Mouse (Mus musculus): ENCODE measurements around the gene Zfp292. TPM values are rescaled to one million over a fixed set of nuclear protein-coding genes. Genes with fewer than 3 reads are reported as not detected.
"Not testable (repeated sequence)": the region's sequence is repeated elsewhere in the genome, so short reads cannot be mapped to it uniquely, and the experiment has no call there.

Zfp292 gene
- total RNA-seq (2012; rRNA removed) (9.8 and 14.3 TPM in 2 replicates), polyA plus RNA-seq (2012; ENCODE audit: insufficient read depth in 1 of 2, insufficient read length in 2 of 2, low read depth in 1 of 2, low replicate concordance in 2 of 2, missing spikeins in 1 of 2) (10 to 100 TPM; 16.8 to 19.4 TPM)

GRCm38 (mm10) chr4:34882818-34883217, at the start of gene Zfp292:
TSS of gene Zfp292 (minus strand) at chr4:34882960.
- DNase-seq (ENCODE audit: low read depth, low spot score): peak; percentile 93

GRCm38 (mm10) chr4:34928386-34928785, 45.6 kb upstream of the Zfp292 start:
- H3K9ac ChIP-seq (ENCODE audit: control insufficient read depth, low read depth, low read length, poor library complexity, severe bottlenecking); H3K79me2 ChIP-seq (ENCODE audit: control insufficient read depth, insufficient read depth, low read length, poor library complexity); H3K27ac ChIP-seq (ENCODE audit: control insufficient read depth, low read depth, low read length); DNase-seq (ENCODE audit: low read depth, low spot score); H3K27me3 ChIP-seq (ENCODE audit: control insufficient read depth in 1 of 2, insufficient read depth in 2 of 2, low read length in 2 of 2); H3K9me3 ChIP-seq (replicated peaks; ENCODE audit: insufficient read depth, low read length); H3K36me3 ChIP-seq (ENCODE audit: control insufficient read depth in 1 of 2, insufficient read depth in 2 of 2, low read length in 2 of 2); H3K4me1 ChIP-seq (ENCODE audit: control insufficient read depth in 1 of 2, insufficient read depth in 2 of 2, low read length in 2 of 2); H3K4me3 ChIP-seq (ENCODE audit: control insufficient read depth in 1 of 2, insufficient read depth in 1 of 2, low read depth in 2 of 2, low read length in 2 of 2): not testable (repeated sequence)

More at GRCm38 (mm10) chr4:34882818-34883217, at the start of gene Zfp292:
- no peaks in the 10 kb centered on the region for H3K27me3 ChIP-seq (ENCODE audit: control insufficient read depth in 1 of 2, insufficient read depth in 2 of 2, low read length in 2 of 2)
- peaks cover 2 to 23% of the 10 kb centered on the region in 2 experiments; a peak in 3 of 4 replicates for H3K36me3 ChIP-seq (ENCODE audit: control insufficient read depth in 1 of 2, insufficient read depth in 2 of 2, low read length in 2 of 2)
- H3K9me3 ChIP-seq (replicated peaks; ENCODE audit: insufficient read depth, low read length): no peaks in the 10 kb centered on the region
- H3K79me2 ChIP-seq (ENCODE audit: control insufficient read depth, insufficient read depth, low read length, poor library complexity): peaks cover 52% of the 10 kb centered on the region
- peak within 1 kb of the TSS; percentile 85 for H3K9ac ChIP-seq (ENCODE audit: control insufficient read depth, low read depth, low read length, poor library complexity, severe bottlenecking)
- H3K4me3 ChIP-seq (ENCODE audit: control insufficient read depth in 1 of 2, insufficient read depth in 1 of 2, low read depth in 2 of 2, low read length in 2 of 2): peak within 1 kb of the TSS; percentile 71 to 77
- peak within 1 kb of the TSS; percentile 38 for H3K27ac ChIP-seq (ENCODE audit: control insufficient read depth, low read depth, low read length)
- peaks cover 6 to 8% of the 10 kb centered on the region in 2 experiments for H3K4me1 ChIP-seq (ENCODE audit: control insufficient read depth in 1 of 2, insufficient read depth in 2 of 2, low read length in 2 of 2)
- no peak for TF ChIP-seq EP300 (IDR thresholded peaks at IDR 0.05; ENCODE audit: low read depth in 1 of 2, low read length in 2 of 2)
- TF ChIP-seq MYB (IDR thresholded peaks at IDR 0.05; ENCODE audit: low read depth, low read length): no peak
- peak; percentile 74 for TF ChIP-seq SIN3A (IDR thresholded peaks at IDR 0.05; ENCODE audit: low read length)
- TF ChIP-seq TCF12 (IDR thresholded peaks at IDR 0.05; ENCODE audit: low read depth, low read length): peak; percentile 59; the same call in 1 of the 2 replicates
- TF ChIP-seq UBTF (IDR thresholded peaks at IDR 0.05; ENCODE audit: borderline replicate concordance, insufficient read depth, low read depth, low read length): 0 out of 2 replicates have a peak, but pooled peaks have one; percentile 48
- no peak for TF ChIP-seq MEF2A (IDR thresholded peaks at IDR 0.05; ENCODE audit: extremely low read depth, insufficient replicate concordance, low read depth, low read length, poor library complexity, severe bottlenecking)
- TF ChIP-seq CTCF (IDR thresholded peaks at IDR 0.05 in 2 of 3, conservative IDR thresholded peaks at IDR 0.05 in 1 of 3; ENCODE audit: control insufficient read depth in 1 of 3, insufficient read depth in 1 of 3, low read depth in 2 of 3, low read length in 3 of 3, poor library complexity in 1 of 3, severe bottlenecking in 1 of 3): no peak
- TF ChIP-seq MAZ (IDR thresholded peaks at IDR 0.05; ENCODE audit: low read depth, low read length): no peak
- TF ChIP-seq NRF1 (IDR thresholded peaks at IDR 0.05; ENCODE audit: insufficient read depth, low read depth, low read length, poor library complexity, severe bottlenecking): peak; percentile 60; the same call in 1 of the 2 replicates
- no peak for TF ChIP-seq ZNF384 (IDR thresholded peaks at IDR 0.05; ENCODE audit: low read depth, low read length)
- peak; percentile 69; the same call in 1 of the 2 replicates for TF ChIP-seq ETS1 (IDR thresholded peaks at IDR 0.05; ENCODE audit: low read depth, low read length)
- TF ChIP-seq CHD2 (IDR thresholded peaks at IDR 0.05; ENCODE audit: low read length): no peak
- TF ChIP-seq CHD1 (IDR thresholded peaks at IDR 0.05; ENCODE audit: low read depth, low read length): 0 out of 2 replicates have a peak, but pooled peaks have one; percentile 0
- TF ChIP-seq TBP (IDR thresholded peaks at IDR 0.05; ENCODE audit: low read depth, low read length): peak; percentile 49; the same call in 1 of the 2 replicates
- no peak for TF ChIP-seq POLR2AphosphoS5 (IDR thresholded peaks at IDR 0.05; ENCODE audit: borderline replicate concordance, low read depth, low read length)
- TF ChIP-seq NELFE (IDR thresholded peaks at IDR 0.05; ENCODE audit: low read depth, low read length): peak; percentile 76
- peak; percentile 98 for TF ChIP-seq MAX (IDR thresholded peaks at IDR 0.05; ENCODE audit: low read length)
- peak; percentile 80 for TF ChIP-seq HCFC1 (IDR thresholded peaks at IDR 0.05; ENCODE audit: low read depth, low read length)
- TF ChIP-seq GATA1 (IDR thresholded peaks at IDR 0.05; ENCODE audit: low read depth, low read length): no peak
- peak; percentile 99 for TF ChIP-seq USF1 (IDR thresholded peaks at IDR 0.05; ENCODE audit: low read depth, low read length)
- TF ChIP-seq USF2 (IDR thresholded peaks at IDR 0.05; ENCODE audit: borderline replicate concordance in 1 of 2, insufficient read depth in 1 of 2, low read depth in 1 of 2, low read length in 2 of 2): peak; percentile 89 to 98
- no peak for TF ChIP-seq RAD21 (IDR thresholded peaks at IDR 0.05; ENCODE audit: low read depth, low read length)
- peak; percentile 72 to 75; a peak in 2 of 4 replicates for TF ChIP-seq POLR2A (IDR thresholded peaks at IDR 0.05; ENCODE audit: control insufficient read depth in 1 of 2, insufficient read depth in 1 of 2, low read depth in 1 of 2, low read length in 2 of 2, poor library complexity in 1 of 2)
- peak; percentile 98 for TF ChIP-seq BHLHE40 (IDR thresholded peaks at IDR 0.05; ENCODE audit: borderline replicate concordance, low read depth, low read length)
- TF ChIP-seq POLR2AphosphoS2 (IDR thresholded peaks at IDR 0.05; ENCODE audit: low read length): peak; percentile 49; the same call in 1 of the 2 replicates
- TF ChIP-seq MXI1 (IDR thresholded peaks at IDR 0.05; ENCODE audit: low read depth, low read length): peak; percentile 89
- TF ChIP-seq ZMIZ1 (IDR thresholded peaks at IDR 0.05; ENCODE audit: low read depth, low read length): peak; percentile 62
